Mouse (Mus musculus): ENCODE data around the gene Hist1h1a. TPM values are rescaled to one million over a fixed set of nuclear protein-coding genes. Genes with fewer than 3 reads are reported as not detected.

Gene Hist1h1a
- total RNA-seq, 2 experiments from 2014 or later, result 5.3 to 7.9 TPM

Small RNAs within 50 kb of the gene (microRNA-seq; reads per million reads assigned to microRNA genes)
- gene Gm44314 (ENCODE audit: borderline replicate concordance in 2 of 2) (0 reads per million in 2 experiments), gene Gm44484 (ENCODE audit: borderline replicate concordance in 2 of 2) (0 reads per million in 2 experiments)

Other genes starting within 250 kb of the Hist1h1a start
- gene Hist1h4h, start 232.6 kb upstream of the Hist1h1a start, total RNA-seq (2021), result 100 to 1,000 TPM; 156 to 160 TPM
- 10 to 100 TPM in 1 of 2 experiments, 1 to 10 TPM in 1; 9.5 to 14.9 TPM for gene Hist1h2af, start 229.8 kb upstream of the Hist1h1a start, total RNA-seq (2021)
- gene Hist1h3g, start 228.2 kb upstream of the Hist1h1a start, total RNA-seq (2021), result 1 to 10 TPM; 2.0 to 3.9 TPM
- gene Hist1h2bh, start 220.3 kb upstream of the Hist1h1a start, total RNA-seq (2021), result 1 to 10 TPM in 1 of 2 experiments, under 1 TPM in 1; 0.90 to 1.7 TPM
- 1 to 10 TPM; 5.0 to 6.6 TPM for gene Hist1h3f, start 219.6 kb upstream of the Hist1h1a start, total RNA-seq (2021)
- gene Hist1h4f, start 212.0 kb upstream of the Hist1h1a start, total RNA-seq (2021), result 10 to 100 TPM; 15.2 to 26.3 TPM
- gene Hist1h1d, start 210.4 kb upstream of the Hist1h1a start, total RNA-seq (2021), result 1 to 10 TPM; 1.2 to 2.3 TPM
- 10 to 100 TPM; 11.7 to 13.0 TPM for gene Hist1h3e, start 201.3 kb upstream of the Hist1h1a start, total RNA-seq (2021)
- gene Hist1h2ae, start 192.4 kb upstream of the Hist1h1a start, total RNA-seq (2021), result 1 to 10 TPM in 1 of 2 experiments, under 1 TPM in 1; 0.54 to 2.5 TPM
- gene Hist1h2bg, start 192.3 kb upstream of the Hist1h1a start, total RNA-seq (2021), result 10 to 100 TPM; 24.4 to 24.5 TPM
- gene Hist1h2bf, start 189.5 kb upstream of the Hist1h1a start, total RNA-seq (2021), result 10 to 100 TPM; 10.4 TPM
- 1 to 10 TPM; 1.5 to 5.5 TPM for gene Hist1h2ad, start 189.3 kb upstream of the Hist1h1a start, total RNA-seq (2021)
- gene Hist1h3d, start 187.9 kb upstream of the Hist1h1a start, total RNA-seq (2021), result 1 to 10 TPM; 3.4 to 3.8 TPM
- gene Hist1h4d, start 182.1 kb upstream of the Hist1h1a start, total RNA-seq (2021), result 10 to 100 TPM; 35.7 to 38.0 TPM
- 10 to 100 TPM; 18.0 to 18.2 TPM for gene Hist1h2be, start 142.5 kb upstream of the Hist1h1a start, total RNA-seq (2021)
- gene Hist1h1e, start 141.1 kb upstream of the Hist1h1a start, total RNA-seq (2021), result 10 to 100 TPM; 40.0 to 45.3 TPM
- 1 to 10 TPM in 1 of 2 experiments, under 1 TPM in 1; 0.84 to 2.0 TPM for gene Hist1h2ac, start 79.7 kb upstream of the Hist1h1a start, total RNA-seq (2021)
- gene Hist1h2bc, start 79.5 kb upstream of the Hist1h1a start, total RNA-seq (2021), result 10 to 100 TPM; 67.0 to 81.6 TPM
- not detected for gene Hist1h1t, start 67.9 kb upstream of the Hist1h1a start, total RNA-seq (2021)
- 10 to 100 TPM; 53.1 to 63.8 TPM for gene Hist1h4c, start 65.2 kb upstream of the Hist1h1a start, total RNA-seq (2021)
- 10 to 100 TPM; 14.7 to 24.7 TPM for gene Hfe, start 52.8 kb upstream of the Hist1h1a start, total RNA-seq (2021)
- 100 to 1,000 TPM; 156 to 159 TPM for gene Hist1h1c, start 24.9 kb upstream of the Hist1h1a start, total RNA-seq (2021)
- gene Hist1h3c, start 18.1 kb upstream of the Hist1h1a start, total RNA-seq (2021), result 1 to 10 TPM; 5.0 to 7.1 TPM
- gene Hist1h2bb, start 16.9 kb upstream of the Hist1h1a start, total RNA-seq (2021), result 10 to 100 TPM in 1 of 2 experiments, 1 to 10 TPM in 1; 5.9 to 10.7 TPM
- 10 to 100 TPM in 1 of 2 experiments, 1 to 10 TPM in 1; 9.5 to 11.0 TPM for gene Hist1h2ab, start 12.5 kb upstream of the Hist1h1a start, total RNA-seq (2021)
- 10 to 100 TPM in 1 of 2 experiments, 1 to 10 TPM in 1; 9.6 to 17.3 TPM for gene Hist1h3b, start 11.4 kb upstream of the Hist1h1a start, total RNA-seq (2021)
- 10 to 100 TPM in 1 of 2 experiments, 1 to 10 TPM in 1; 8.6 to 18.2 TPM for gene Hist1h4b, start 6.7 kb upstream of the Hist1h1a start, total RNA-seq (2021)
- gene Hist1h4a, start 2.4 kb upstream of the Hist1h1a start, total RNA-seq (2021), result 10 to 100 TPM in 1 of 2 experiments, 1 to 10 TPM in 1; 8.0 to 13.6 TPM
- 10 to 100 TPM; 10.2 to 14.0 TPM for gene Hist1h3a, start 1.3 kb upstream of the Hist1h1a start, total RNA-seq (2021)
- gene Trim38, start 6.2 kb downstream of the Hist1h1a start, total RNA-seq (2021), result not detected
- not detected for gene Slc17a2, start 43.3 kb downstream of the Hist1h1a start, total RNA-seq (2021)
- gene Slc17a3, start 75.8 kb downstream of the Hist1h1a start, total RNA-seq (2021), result not detected
- gene Slc17a1, start 104.1 kb downstream of the Hist1h1a start, total RNA-seq (2021), result not detected
- not detected for gene Slc17a4, start 151.3 kb downstream of the Hist1h1a start, total RNA-seq (2021)
- not detected for gene Hist1h2ba, start 170.5 kb downstream of the Hist1h1a start, total RNA-seq (2021)
- not detected for gene Hist1h2aa, start 170.8 kb downstream of the Hist1h1a start, total RNA-seq (2021)
- gene Scgn, start 227.5 kb downstream of the Hist1h1a start, total RNA-seq (2021), result not detected